Mouse (Mus musculus): ENCODE measurements around the gene Acot8. TPM values are rescaled to one million over a fixed set of nuclear protein-coding genes. Genes with fewer than 3 reads are reported as not detected.

Gene Acot8
- total and polyA plus RNA-seq, 3 experiments, result 11.9 to 26.8 (median 15.8) TPM

DNA sequence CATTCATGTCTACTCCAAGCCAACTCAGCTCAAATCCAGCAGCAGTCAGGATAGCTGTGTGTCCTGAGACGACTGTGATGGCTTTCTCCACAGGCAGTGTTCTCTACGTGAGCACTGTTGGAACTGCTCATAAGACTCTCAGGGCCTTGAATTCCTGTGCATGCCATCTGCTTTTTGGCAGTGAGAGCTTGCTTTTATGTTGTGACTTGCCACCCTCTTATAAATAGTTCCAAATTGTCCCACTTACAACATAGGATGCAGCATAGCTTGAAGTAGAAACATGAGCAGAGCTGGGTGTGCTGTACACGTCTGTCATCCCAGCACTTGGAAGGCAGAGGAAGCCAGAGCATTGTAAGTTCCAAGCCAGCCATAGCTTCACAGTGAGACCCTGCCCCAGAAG, 38.8 kb downstream of the Acot8 start:
- H3K4me2 ChIP-seq (ENCODE audit: insufficient read depth, low read depth, poor library complexity, severe bottlenecking), result no peak overlapping the region
- no peak overlapping the region for H3K4me3 ChIP-seq (replicated peaks in 1 of 3; ENCODE audit: low read depth in 2 of 3, low read length in 2 of 3, poor library complexity in 1 of 3)
- peaks cover 2 to 31% of the 10 kb centered on the region in 2 experiments; a peak in 3 of 4 replicates for H3K4me1 ChIP-seq (ENCODE audit: control insufficient read depth in 1 of 2, insufficient read depth in 2 of 2)
- H3K9me3 ChIP-seq (replicated peaks; ENCODE audit: low read length), result no peaks in the 10 kb centered on the region
- H3K79me2 ChIP-seq (replicated peaks; ENCODE audit: control insufficient read depth, extremely low read depth, insufficient read depth, poor library complexity, severe bottlenecking), result peaks cover 10% of the 10 kb centered on the region; the same call in 1 of the 2 replicates
- no peaks in the 10 kb centered on the region for H3K27me3 ChIP-seq (replicated peaks)
- H3K27ac ChIP-seq (ENCODE audit: insufficient read depth, low read depth), result no peak overlapping the region
- H3K9ac ChIP-seq (ENCODE audit: insufficient read depth, low read depth), result no peak overlapping the region
- peaks cover 58 to 72% of the 10 kb centered on the region in 2 experiments for H3K36me3 ChIP-seq (replicated peaks in 1 of 2; ENCODE audit: control insufficient read depth in 1 of 2, insufficient read depth in 1 of 2, low read length in 1 of 2)
- dilution Hi-C loops (cut with MboI; ENCODE audit: extremely low pct_ligation_motif_present, extremely low pct_unique_long_range_greater_than_20kb, low sequenced_read_pairs) (no loop called here), in situ Hi-C loops (cut with MboI; ENCODE audit: low pct_ligation_motif_present, low pct_unique_long_range_greater_than_20kb, low sequenced_read_pairs) (no loop called here)
- no peak for TF ChIP-seq USF2 (conservative IDR thresholded peaks at IDR 0.05; ENCODE audit: low read depth, low read length)
- TF ChIP-seq RCOR1 (conservative IDR thresholded peaks at IDR 0.05; ENCODE audit: low read depth, low read length), result no peak
- no peak for TF ChIP-seq CHD2 (IDR thresholded peaks at IDR 0.05; ENCODE audit: low read length)
- TF ChIP-seq UBTF (IDR thresholded peaks at IDR 0.05; ENCODE audit: low read depth, low read length), result no peak
- TF ChIP-seq MXI1 (IDR thresholded peaks at IDR 0.05; ENCODE audit: low read depth, low read length), result no peak
- no peak for TF ChIP-seq CHD1 (IDR thresholded peaks at IDR 0.05; ENCODE audit: low read depth, low read length)
- TF ChIP-seq CTCF (conservative IDR thresholded peaks at IDR 0.05 in 1 of 2, IDR thresholded peaks at IDR 0.05 in 1 of 2; ENCODE audit: low read depth in 2 of 2, low read length in 2 of 2), result no peak
- TF ChIP-seq RAD21 (IDR thresholded peaks at IDR 0.05; ENCODE audit: low read depth, low read length), result no peak
- no peak for TF ChIP-seq MYC (IDR thresholded peaks at IDR 0.05; ENCODE audit: low read depth, low read length)
- TF ChIP-seq SIN3A (IDR thresholded peaks at IDR 0.05; ENCODE audit: low read length), result no peak
- TF ChIP-seq ELF1 (IDR thresholded peaks at IDR 0.05; ENCODE audit: low read depth, low read length), result no peak
- TF ChIP-seq USF1 (IDR thresholded peaks at IDR 0.05; ENCODE audit: low read depth, low read length), result no peak
- TF ChIP-seq MEF2A (IDR thresholded peaks at IDR 0.05; ENCODE audit: borderline replicate concordance, low read depth, low read length), result no peak
- no peak for TF ChIP-seq NRF1 (IDR thresholded peaks at IDR 0.05; ENCODE audit: low read depth, low read length)
- TF ChIP-seq SMC3 (IDR thresholded peaks at IDR 0.05; ENCODE audit: low read depth, low read length), result no peak
- TF ChIP-seq JUN (IDR thresholded peaks at IDR 0.05; ENCODE audit: insufficient read depth, low read depth, low read length), result no peak
- TF ChIP-seq KAT2A (IDR thresholded peaks at IDR 0.05; ENCODE audit: insufficient replicate concordance, low read length), result no peak
- TF ChIP-seq BHLHE40 (IDR thresholded peaks at IDR 0.05; ENCODE audit: low read depth, low read length), result no peak
- TF ChIP-seq ETS1 (conservative IDR thresholded peaks at IDR 0.05; ENCODE audit: low read depth, low read length), result no peak
- no peak for DNase-seq (ENCODE audit: extremely low read depth)

DNA sequence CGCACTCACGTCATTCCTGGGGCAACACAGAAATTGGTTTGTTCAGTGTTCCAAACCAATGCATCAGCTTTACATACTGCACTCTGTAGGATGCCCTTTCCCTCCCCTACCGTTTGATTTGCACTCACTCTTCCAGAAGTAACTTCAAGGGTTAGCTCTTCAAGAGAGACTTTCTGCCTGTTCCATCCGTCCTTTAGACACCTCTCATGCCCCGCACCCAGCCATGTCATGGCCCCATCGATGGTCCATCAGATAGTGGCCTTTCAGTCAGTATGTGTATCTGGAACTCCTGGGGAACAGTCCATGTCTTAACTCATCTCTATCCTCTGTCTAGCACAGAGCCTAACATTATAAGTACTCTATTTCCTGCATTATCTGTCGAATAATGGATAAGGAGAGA, 42.1 kb downstream of the Acot8 start:
- Histone ChIP-seq H3K4me2 (ENCODE audit: insufficient read depth, low read depth, poor library complexity, severe bottlenecking) (no peak overlapping the region), H3K9ac (ENCODE audit: insufficient read depth, low read depth) (no peak overlapping the region), H3K79me2 (replicated peaks; ENCODE audit: control insufficient read depth, extremely low read depth, insufficient read depth, poor library complexity, severe bottlenecking) (no peaks in the 10 kb centered on the region), H3K27me3 (replicated peaks) (no peaks in the 10 kb centered on the region), H3K4me1 (ENCODE audit: control insufficient read depth in 1 of 2, insufficient read depth in 2 of 2) (peaks cover under 1 to 20% of the 10 kb centered on the region in 2 experiments; a peak in 3 of 4 replicates), H3K27ac (ENCODE audit: insufficient read depth, low read depth) (no peak overlapping the region), H3K9me3 (replicated peaks; ENCODE audit: low read length) (no peaks in the 10 kb centered on the region), H3K4me3 (replicated peaks in 1 of 3; ENCODE audit: low read depth in 2 of 3, low read length in 2 of 3, poor library complexity in 1 of 3) (no peak overlapping the region), H3K36me3 (replicated peaks in 1 of 2; ENCODE audit: control insufficient read depth in 1 of 2, insufficient read depth in 1 of 2, low read length in 1 of 2) (peaks cover 78 to 92% of the 10 kb centered on the region in 2 experiments)
- no peak for TF ChIP-seq POLR2A (IDR thresholded peaks at IDR 0.05; ENCODE audit: low read depth, low read length)
- no peak for TF ChIP-seq PAX5 (IDR thresholded peaks at IDR 0.05; ENCODE audit: low read length)
- no peak for TF ChIP-seq IRF4 (IDR thresholded peaks at IDR 0.05; ENCODE audit: low read depth, low read length)
- in situ Hi-C loops (cut with MboI; ENCODE audit: low pct_ligation_motif_present, low pct_unique_long_range_greater_than_20kb, low sequenced_read_pairs), result no loop called here
- DNase-seq (ENCODE audit: extremely low read depth), result no peak
- dilution Hi-C loops (cut with MboI; ENCODE audit: extremely low pct_ligation_motif_present, extremely low pct_unique_long_range_greater_than_20kb, low sequenced_read_pairs), result no loop called here

Data from CH12.LX (cell line).